Mouse (Mus musculus): ENCODE measurements around the gene Elmod3. TPM values are rescaled to one million over a fixed set of nuclear protein-coding genes. Genes with fewer than 3 reads are reported as not detected.

Elmod3 gene
- total and polyA plus RNA-seq, 3 experiments: 4.2 to 9.0 (median 7.1) TPM

GRCm38 (mm10) chr6:72528410-72529151 is 69.6 kb downstream of the Elmod3 start (continued):
- TF ChIP-seq TCF12 (IDR thresholded peaks at IDR 0.05; ENCODE audit: low read depth, low read length): no peak
- no peak for TF ChIP-seq CHD2 (IDR thresholded peaks at IDR 0.05; ENCODE audit: low read length)

GRCm38 (mm10) chr6:72527070-72527469 is 71.1 kb downstream of the Elmod3 start:
- dilution Hi-C loops (cut with MboI; ENCODE audit: extremely low pct_ligation_motif_present, extremely low pct_unique_long_range_greater_than_20kb, low sequenced_read_pairs): no loop called here
- in situ Hi-C loops (cut with MboI; ENCODE audit: low pct_ligation_motif_present, low pct_unique_long_range_greater_than_20kb, low sequenced_read_pairs): no loop called here

GRCm38 (mm10) chr6:72524160-72524559 is 74.1 kb downstream of the Elmod3 start:
- H3K27me3 ChIP-seq (replicated peaks): no peaks in the 10 kb centered on the region

More at GRCm38 (mm10) chr6:72527070-72527469, 71.1 kb downstream of the Elmod3 start:
- Histone ChIP-seq H3K27me3 (replicated peaks) (no peaks in the 10 kb centered on the region), H3K4me3 (replicated peaks in 1 of 3; ENCODE audit: low read depth in 2 of 3, low read length in 2 of 3, poor library complexity in 1 of 3) (no peak overlapping the region), H3K9ac (ENCODE audit: insufficient read depth, low read depth) (no peak overlapping the region), H3K4me2 (ENCODE audit: insufficient read depth, low read depth, poor library complexity, severe bottlenecking) (no peak overlapping the region), H3K36me3 (replicated peaks in 1 of 2; ENCODE audit: control insufficient read depth in 1 of 2, insufficient read depth in 1 of 2, low read length in 1 of 2) (no peaks in the 10 kb centered on the region), H3K9me3 (replicated peaks; ENCODE audit: low read length) (peaks cover 3% of the 10 kb centered on the region), H3K4me1 (ENCODE audit: control insufficient read depth in 1 of 2, insufficient read depth in 2 of 2) (peaks cover 20 to 34% of the 10 kb centered on the region in 2 experiments), H3K27ac (ENCODE audit: insufficient read depth, low read depth) (no peak overlapping the region), H3K79me2 (replicated peaks; ENCODE audit: control insufficient read depth, extremely low read depth, insufficient read depth, poor library complexity, severe bottlenecking) (no peaks in the 10 kb centered on the region)
- no peak for DNase-seq (ENCODE audit: extremely low read depth)
- TF ChIP-seq POLR2A (IDR thresholded peaks at IDR 0.05; ENCODE audit: low read depth, low read length): no peak
- TF ChIP-seq ZMIZ1 (IDR thresholded peaks at IDR 0.05; ENCODE audit: low read depth, low read length): no peak
- TF ChIP-seq RCOR1 (conservative IDR thresholded peaks at IDR 0.05; ENCODE audit: low read depth, low read length): no peak
- no peak for TF ChIP-seq MEF2A (IDR thresholded peaks at IDR 0.05; ENCODE audit: borderline replicate concordance, low read depth, low read length)
- no peak for TF ChIP-seq ETS1 (conservative IDR thresholded peaks at IDR 0.05; ENCODE audit: low read depth, low read length)
- no peak for TF ChIP-seq POLR2AphosphoS2 (IDR thresholded peaks at IDR 0.05; ENCODE audit: low read depth, low read length)
- TF ChIP-seq MAZ (IDR thresholded peaks at IDR 0.05; ENCODE audit: low read depth, low read length): no peak
- TF ChIP-seq MAX (IDR thresholded peaks at IDR 0.05; ENCODE audit: low read length): no peak
- no peak for TF ChIP-seq NRF1 (IDR thresholded peaks at IDR 0.05; ENCODE audit: low read depth, low read length)
- no peak for TF ChIP-seq TCF12 (IDR thresholded peaks at IDR 0.05; ENCODE audit: low read depth, low read length)
- TF ChIP-seq MYC (IDR thresholded peaks at IDR 0.05; ENCODE audit: low read depth, low read length): no peak
- no peak for TF ChIP-seq USF2 (conservative IDR thresholded peaks at IDR 0.05; ENCODE audit: low read depth, low read length)
- no peak for TF ChIP-seq E2F4 (IDR thresholded peaks at IDR 0.05; ENCODE audit: insufficient replicate concordance, low read depth, low read length)

More at GRCm38 (mm10) chr6:72524160-72524559, 74.1 kb downstream of the Elmod3 start:
- TF ChIP-seq ETS1 (conservative IDR thresholded peaks at IDR 0.05; ENCODE audit: low read depth, low read length) (no peak), TBP (conservative IDR thresholded peaks at IDR 0.05; ENCODE audit: low read depth, low read length) (no peak), HCFC1 (IDR thresholded peaks at IDR 0.05; ENCODE audit: low read depth, low read length) (no peak), CHD1 (IDR thresholded peaks at IDR 0.05; ENCODE audit: low read depth, low read length) (no peak)
- Histone ChIP-seq H3K9ac (ENCODE audit: insufficient read depth, low read depth) (no peak overlapping the region), H3K4me3 (replicated peaks in 1 of 3; ENCODE audit: low read depth in 2 of 3, low read length in 2 of 3, poor library complexity in 1 of 3) (no peak overlapping the region), H3K79me2 (replicated peaks; ENCODE audit: control insufficient read depth, extremely low read depth, insufficient read depth, poor library complexity, severe bottlenecking) (no peaks in the 10 kb centered on the region), H3K9me3 (replicated peaks; ENCODE audit: low read length) (no peaks in the 10 kb centered on the region), H3K4me2 (ENCODE audit: insufficient read depth, low read depth, poor library complexity, severe bottlenecking) (no peak overlapping the region), H3K4me1 (ENCODE audit: control insufficient read depth in 1 of 2, insufficient read depth in 2 of 2) (peaks cover 41 to 63% of the 10 kb centered on the region in 2 experiments), H3K27ac (ENCODE audit: insufficient read depth, low read depth) (no peak overlapping the region), H3K36me3 (replicated peaks in 1 of 2; ENCODE audit: control insufficient read depth in 1 of 2, insufficient read depth in 1 of 2, low read length in 1 of 2) (no peaks in the 10 kb centered on the region)
- no peak for DNase-seq (ENCODE audit: extremely low read depth)
- in situ Hi-C loops (cut with MboI; ENCODE audit: low pct_ligation_motif_present, low pct_unique_long_range_greater_than_20kb, low sequenced_read_pairs) (no loop called here), dilution Hi-C loops (cut with MboI; ENCODE audit: extremely low pct_ligation_motif_present, extremely low pct_unique_long_range_greater_than_20kb, low sequenced_read_pairs) (no loop called here)
